Mouse (Mus musculus): ENCODE measurements around the gene Atp13a4. TPM values are rescaled to one million over a fixed set of nuclear protein-coding genes. Genes with fewer than 3 reads are reported as not detected.

Atp13a4 gene
- polyA plus RNA-seq, 1 experiment from 2014 or later, result 0.48 TPM

DNA sequence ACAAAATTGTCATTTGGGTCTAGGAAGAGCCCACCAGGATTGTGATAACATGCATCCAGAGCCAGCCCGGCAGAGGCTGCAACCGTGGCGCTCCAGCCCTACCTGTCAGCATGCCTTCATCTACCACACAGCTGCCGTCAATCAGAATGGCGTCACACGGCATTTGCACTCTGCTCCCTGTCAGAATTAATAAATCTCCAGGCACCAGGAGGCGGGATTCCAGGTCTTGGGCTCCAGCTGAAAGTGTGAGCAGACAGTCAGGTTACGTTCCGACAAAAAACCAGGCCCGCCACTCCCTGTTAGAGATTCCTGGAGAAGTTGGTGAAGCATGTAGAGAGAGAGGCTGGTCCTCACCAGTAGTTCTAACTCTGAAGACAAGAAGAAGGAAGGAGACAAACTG, 85.3 kb downstream of the Atp13a4 start:
- Histone ChIP-seq H3K36me3 (no peaks in the 10 kb centered on the region), H3K9me3 (no peaks in the 10 kb centered on the region), H3K4me1 (no peaks in the 10 kb centered on the region), H3K9ac (no peak overlapping the region), H3K27ac (no peak overlapping the region), H3K27me3 (no peaks in the 10 kb centered on the region), H3K4me3 (no peak overlapping the region), H3K4me2 (no peak overlapping the region)
- WGBS, result 51% methylated on average over 10 of the region's 10 CpGs
- no peak for ATAC-seq (ENCODE audit: insufficient number of reproducible peaks, insufficient read depth, low FRiP score, low TSS enrichment, low read depth)

DNA sequence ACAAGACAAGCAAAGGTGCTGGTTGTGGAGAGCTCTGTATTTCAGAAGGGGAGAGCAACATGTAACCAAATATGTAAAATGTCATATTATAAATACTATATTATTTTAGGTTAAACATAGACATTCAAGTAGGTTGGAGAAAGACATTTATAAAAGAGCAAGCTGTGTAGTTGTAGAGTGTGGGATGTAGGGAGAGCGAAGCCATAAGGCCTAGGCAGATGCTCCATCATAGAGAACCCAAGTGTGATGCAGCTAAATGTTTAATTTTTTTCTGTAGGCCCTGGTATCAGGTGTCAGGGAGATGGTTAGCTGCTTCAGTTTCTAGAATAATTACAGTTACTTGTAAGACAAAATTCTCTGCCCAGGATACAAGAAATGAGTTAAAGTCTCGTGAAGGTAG, 87.8 kb downstream of the Atp13a4 start:
- H3K4me2 ChIP-seq, result no peak overlapping the region
- no peaks in the 10 kb centered on the region for H3K9me3 ChIP-seq
- no peak for ATAC-seq (ENCODE audit: insufficient number of reproducible peaks, insufficient read depth, low FRiP score, low TSS enrichment, low read depth)
- no peak overlapping the region for H3K9ac ChIP-seq
- WGBS, result 88% methylated on average over 2 of the region's 2 CpGs
- H3K27me3 ChIP-seq, result no peaks in the 10 kb centered on the region
- no peaks in the 10 kb centered on the region for H3K36me3 ChIP-seq
- H3K4me1 ChIP-seq, result no peaks in the 10 kb centered on the region
- H3K27ac ChIP-seq, result no peak overlapping the region
- H3K4me3 ChIP-seq, result no peak overlapping the region

DNA sequence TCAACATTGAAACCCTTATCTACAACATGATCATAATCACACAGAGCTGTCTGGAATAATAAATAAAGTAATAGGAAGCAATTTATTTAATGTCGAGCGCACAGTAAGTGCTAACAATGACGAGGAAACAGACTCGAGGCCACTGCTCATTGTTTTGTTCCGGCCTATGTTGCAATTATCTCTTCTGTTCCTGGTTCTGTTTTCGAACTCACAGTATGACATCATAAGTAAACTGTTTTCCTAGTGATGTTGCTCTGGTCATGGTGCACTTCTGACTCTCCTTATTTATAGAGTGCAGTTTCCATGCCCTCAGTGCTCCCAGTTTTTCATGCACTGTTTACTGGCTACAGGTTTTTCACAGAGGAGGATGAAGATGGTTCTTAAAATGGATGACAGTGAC, 91.4 kb downstream of the Atp13a4 start:
- Histone ChIP-seq H3K9ac (no peak overlapping the region), H3K27me3 (no peaks in the 10 kb centered on the region), H3K9me3 (no peaks in the 10 kb centered on the region), H3K4me3 (no peak overlapping the region), H3K36me3 (no peaks in the 10 kb centered on the region), H3K27ac (no peak overlapping the region), H3K4me2 (no peak overlapping the region), H3K4me1 (no peaks in the 10 kb centered on the region)
- ATAC-seq (ENCODE audit: insufficient number of reproducible peaks, insufficient read depth, low FRiP score, low TSS enrichment, low read depth), result no peak
- WGBS, result 70% methylated on average over 6 of the region's 6 CpGs

DNA sequence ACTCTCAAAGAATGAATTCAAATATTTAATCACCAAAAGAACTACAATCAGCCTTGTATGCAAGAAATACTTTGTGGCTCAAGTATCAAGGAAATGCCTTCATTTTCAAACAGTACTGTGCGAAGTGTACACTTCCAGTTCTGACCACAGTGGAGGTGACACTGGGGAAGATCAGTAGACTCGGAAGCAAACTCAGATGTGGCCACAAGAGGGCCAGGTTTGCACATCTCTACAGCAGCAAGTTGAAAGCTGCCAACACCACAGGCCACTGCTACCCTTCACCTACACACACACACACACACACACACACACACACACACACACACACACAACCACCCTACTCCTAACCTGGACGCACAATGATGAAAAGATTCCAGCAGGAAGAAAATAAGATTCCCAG, 93.0 kb downstream of the Atp13a4 start:
- Histone ChIP-seq H3K9ac (no peak overlapping the region), H3K4me3 (no peak overlapping the region), H3K9me3 (no peaks in the 10 kb centered on the region), H3K27ac (no peak overlapping the region), H3K27me3 (no peaks in the 10 kb centered on the region), H3K4me2 (no peak overlapping the region), H3K4me1 (no peaks in the 10 kb centered on the region), H3K36me3 (no peaks in the 10 kb centered on the region)
- 50% methylated on average over 3 of the region's 3 CpGs for WGBS
- no peak for ATAC-seq (ENCODE audit: insufficient number of reproducible peaks, insufficient read depth, low FRiP score, low TSS enrichment, low read depth)

DNA sequence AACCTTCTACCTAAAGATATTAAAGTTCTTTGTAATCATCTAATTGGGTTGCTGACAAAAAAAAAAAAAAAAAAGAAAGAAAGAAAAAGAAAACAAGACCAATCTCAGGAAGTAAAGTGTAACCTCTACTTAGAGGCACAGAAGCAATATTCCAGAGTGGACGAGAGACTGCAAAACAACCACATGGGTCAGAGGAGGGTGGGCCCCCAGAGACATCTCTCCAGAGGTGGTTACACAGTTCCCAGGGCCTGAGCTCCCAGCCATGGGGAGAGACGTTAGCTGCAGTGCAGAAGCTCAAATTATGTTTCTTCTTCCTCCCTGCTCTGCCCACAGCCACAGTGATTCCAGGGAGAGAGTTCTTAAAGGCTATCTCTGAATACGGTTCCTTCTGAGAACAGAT, 102.5 kb downstream of the Atp13a4 start:
- Histone ChIP-seq H3K4me3 (no peak overlapping the region), H3K9me3 (no peaks in the 10 kb centered on the region), H3K27ac (no peak overlapping the region), H3K4me1 (no peaks in the 10 kb centered on the region), H3K36me3 (no peaks in the 10 kb centered on the region), H3K27me3 (no peaks in the 10 kb centered on the region), H3K9ac (no peak overlapping the region), H3K4me2 (no peak overlapping the region)
- 57% methylated on average over 3 of the region's 3 CpGs for WGBS
- no peak for ATAC-seq (ENCODE audit: insufficient number of reproducible peaks, insufficient read depth, low FRiP score, low TSS enrichment, low read depth)

DNA sequence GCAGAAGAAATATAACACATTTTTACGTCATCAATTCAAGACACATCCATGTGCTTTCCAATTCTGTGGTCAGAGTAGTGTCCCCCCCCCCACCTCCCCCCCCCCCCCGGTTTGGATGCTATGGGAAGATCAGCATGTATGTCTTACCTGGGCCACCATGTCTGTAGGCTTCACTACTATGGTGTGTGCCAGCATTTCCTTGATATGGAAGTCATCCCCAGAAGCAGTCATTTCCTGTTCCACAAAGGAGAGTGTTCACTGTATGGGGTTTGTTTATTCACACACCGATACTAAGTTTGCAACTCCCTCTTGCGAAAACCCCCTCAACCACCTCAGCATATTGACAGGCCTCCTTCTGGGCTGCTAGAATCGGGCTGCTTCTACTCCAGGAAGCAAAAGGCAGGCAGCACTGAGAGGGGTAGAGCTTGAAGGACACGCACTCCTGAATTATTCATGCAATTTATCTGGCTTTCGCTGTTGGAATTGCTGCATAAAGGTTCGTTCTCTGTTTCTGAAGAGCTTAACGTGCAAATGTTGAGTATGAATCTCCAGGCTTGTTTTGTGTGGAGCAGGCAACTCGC, 103.2 kb downstream of the Atp13a4 start:
- H3K36me3 ChIP-seq, result no peaks in the 10 kb centered on the region
- H3K9me3 ChIP-seq, result no peaks in the 10 kb centered on the region
- H3K27ac ChIP-seq, result no peak overlapping the region
- ATAC-seq (ENCODE audit: insufficient number of reproducible peaks, insufficient read depth, low FRiP score, low TSS enrichment, low read depth), result no peak
- H3K4me2 ChIP-seq, result no peak overlapping the region
- H3K27me3 ChIP-seq, result no peaks in the 10 kb centered on the region
- H3K4me3 ChIP-seq, result no peak overlapping the region
- 74% methylated on average over 9 of the region's 10 CpGs for WGBS
- no peak overlapping the region for H3K9ac ChIP-seq
- H3K4me1 ChIP-seq, result no peaks in the 10 kb centered on the region

DNA sequence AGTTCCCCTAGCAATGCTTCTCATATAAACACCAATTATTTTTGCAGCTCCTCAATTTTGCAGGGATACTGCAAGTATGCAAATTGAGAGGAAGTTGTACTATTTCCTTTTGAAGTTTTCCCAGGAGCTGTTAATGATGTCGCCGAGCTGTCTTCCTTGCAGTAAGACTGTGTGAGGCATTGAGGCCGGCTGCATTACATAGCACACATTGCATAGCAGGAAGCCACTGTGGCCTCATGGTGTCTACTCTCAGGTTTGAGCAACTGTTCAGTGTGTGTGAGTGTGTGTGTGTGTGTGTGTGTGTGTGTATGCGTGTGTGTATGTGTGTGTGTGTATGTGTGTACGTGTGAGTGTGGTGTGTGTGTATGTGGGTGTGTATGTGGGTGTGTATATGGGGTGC, 106.6 kb downstream of the Atp13a4 start:
- no peak overlapping the region for H3K27ac ChIP-seq
- H3K36me3 ChIP-seq, result no peaks in the 10 kb centered on the region
- peaks cover 9% of the 10 kb centered on the region; the same call in 1 of the 2 replicates for H3K4me1 ChIP-seq
- H3K9ac ChIP-seq, result no peak overlapping the region
- no peak for ATAC-seq (ENCODE audit: insufficient number of reproducible peaks, insufficient read depth, low FRiP score, low TSS enrichment, low read depth)
- H3K27me3 ChIP-seq, result no peaks in the 10 kb centered on the region
- 73% methylated on average over 5 of the region's 5 CpGs for WGBS
- no peaks in the 10 kb centered on the region for H3K9me3 ChIP-seq
- no peak overlapping the region for H3K4me3 ChIP-seq
- H3K4me2 ChIP-seq, result no peak overlapping the region

DNA sequence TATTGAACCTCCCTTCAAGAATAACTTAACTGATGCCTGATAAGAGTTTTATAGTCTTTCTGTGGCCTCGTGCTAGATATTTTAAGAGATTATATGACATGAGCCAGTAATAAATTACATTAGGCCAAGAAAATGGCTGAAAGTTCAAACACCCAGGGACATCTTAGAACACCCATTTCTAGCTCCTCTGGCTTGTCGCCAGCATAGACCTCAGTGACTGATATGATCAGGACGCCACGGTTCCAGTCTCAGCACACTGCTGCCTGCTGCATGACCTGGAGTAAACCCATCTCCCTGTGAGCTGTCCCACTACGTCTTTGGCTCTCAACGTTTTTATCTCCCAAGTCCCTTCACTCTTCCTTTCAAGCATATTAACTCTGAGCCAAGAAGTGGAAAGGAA, 108.9 kb downstream of the Atp13a4 start:
- H3K4me1 ChIP-seq, result peaks cover 9% of the 10 kb centered on the region; the same call in 1 of the 2 replicates
- 67% methylated on average over 6 of the region's 6 CpGs for WGBS
- ATAC-seq (ENCODE audit: insufficient number of reproducible peaks, insufficient read depth, low FRiP score, low TSS enrichment, low read depth), result no peak
- no peak overlapping the region for H3K4me2 ChIP-seq
- H3K27me3 ChIP-seq, result no peaks in the 10 kb centered on the region
- no peak overlapping the region for H3K27ac ChIP-seq
- no peak overlapping the region for H3K9ac ChIP-seq
- no peaks in the 10 kb centered on the region for H3K9me3 ChIP-seq
- H3K36me3 ChIP-seq, result no peaks in the 10 kb centered on the region
- no peak overlapping the region for H3K4me3 ChIP-seq

DNA sequence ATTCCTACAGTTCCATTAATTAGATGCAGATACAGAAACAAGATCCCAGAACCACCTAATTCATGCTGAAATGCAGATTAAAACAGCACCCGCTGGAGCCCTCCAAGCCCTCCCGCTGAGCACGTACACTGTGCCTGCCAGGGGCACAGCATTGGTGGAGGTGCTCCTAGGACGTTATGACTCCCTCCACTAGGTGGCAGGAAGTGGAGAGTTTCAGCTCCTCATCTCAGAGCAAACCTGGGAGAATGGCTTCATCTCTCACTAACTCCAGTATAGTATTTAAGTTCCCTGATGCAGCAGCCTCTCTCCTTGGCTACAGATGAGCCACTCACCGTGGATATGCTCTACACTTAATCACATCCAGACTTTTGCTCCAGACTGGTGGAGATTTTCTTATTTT, 110.0 kb downstream of the Atp13a4 start:
- no peaks in the 10 kb centered on the region for H3K27me3 ChIP-seq
- H3K4me1 ChIP-seq, result peaks cover 9% of the 10 kb centered on the region; the same call in 1 of the 2 replicates
- H3K4me3 ChIP-seq, result no peak overlapping the region
- no peaks in the 10 kb centered on the region for H3K36me3 ChIP-seq
- ATAC-seq (ENCODE audit: insufficient number of reproducible peaks, insufficient read depth, low FRiP score, low TSS enrichment, low read depth), result no peak
- WGBS, result 10% methylated on average over 5 of the region's 5 CpGs
- no peak overlapping the region for H3K9ac ChIP-seq
- no peaks in the 10 kb centered on the region for H3K9me3 ChIP-seq
- no peak overlapping the region for H3K27ac ChIP-seq
- H3K4me2 ChIP-seq, result no peak overlapping the region

DNA sequence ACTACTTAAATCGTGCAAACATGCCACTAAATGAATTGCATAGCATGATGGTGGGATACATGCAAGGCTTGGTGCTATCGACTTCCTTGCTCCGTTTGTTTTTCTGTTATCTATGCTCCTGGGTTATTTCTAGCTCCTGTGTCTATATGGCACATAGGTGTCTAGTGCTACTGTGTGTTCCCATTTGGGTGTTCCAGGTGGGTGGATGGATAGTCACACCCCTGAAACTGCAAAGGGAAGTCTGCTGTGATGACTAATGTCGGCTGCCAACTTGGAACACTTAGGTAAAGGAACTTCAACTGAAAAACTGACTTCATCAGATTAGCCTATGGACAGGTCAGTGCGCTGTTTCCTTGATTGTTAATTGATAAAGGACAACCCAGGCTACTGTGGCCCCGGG, 129.8 kb downstream of the Atp13a4 start:
- ATAC-seq (ENCODE audit: insufficient number of reproducible peaks, insufficient read depth, low FRiP score, low TSS enrichment, low read depth), result no peak
- H3K27me3 ChIP-seq, result no peaks in the 10 kb centered on the region
- H3K4me3 ChIP-seq, result no peak overlapping the region
- H3K36me3 ChIP-seq, result no peaks in the 10 kb centered on the region
- no peak overlapping the region for H3K9ac ChIP-seq
- no peak overlapping the region for H3K27ac ChIP-seq
- 89% methylated on average over 6 of the region's 6 CpGs for WGBS
- no peak overlapping the region for H3K4me2 ChIP-seq
- no peaks in the 10 kb centered on the region for H3K4me1 ChIP-seq
- no peaks in the 10 kb centered on the region for H3K9me3 ChIP-seq

DNA sequence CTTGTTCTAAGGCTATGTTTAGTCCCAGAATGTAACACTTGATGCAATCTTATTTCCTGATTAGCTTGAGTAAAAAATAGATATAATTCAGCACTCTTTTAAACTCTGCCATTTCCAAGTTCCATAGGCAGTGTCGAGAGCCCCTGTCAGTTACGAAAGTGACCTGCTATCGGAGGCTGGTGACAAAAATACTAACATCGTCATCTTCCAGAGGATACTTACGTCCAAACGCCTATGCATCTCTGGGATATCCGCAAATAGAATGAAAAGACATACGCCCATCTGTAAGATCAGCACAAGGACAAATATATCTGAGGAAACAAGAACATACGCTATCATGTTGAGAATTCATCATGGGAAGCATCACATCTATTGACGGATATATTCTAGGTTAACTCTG, 137.3 kb downstream of the Atp13a4 start:
- H3K9ac ChIP-seq, result no peak overlapping the region
- no peaks in the 10 kb centered on the region for H3K27me3 ChIP-seq
- no peak for ATAC-seq (ENCODE audit: insufficient number of reproducible peaks, insufficient read depth, low FRiP score, low TSS enrichment, low read depth)
- no peaks in the 10 kb centered on the region for H3K36me3 ChIP-seq
- no peak overlapping the region for H3K27ac ChIP-seq
- WGBS, result 92% methylated on average over 10 of the region's 10 CpGs
- H3K9me3 ChIP-seq, result no peaks in the 10 kb centered on the region
- H3K4me3 ChIP-seq, result no peak overlapping the region
- no peaks in the 10 kb centered on the region for H3K4me1 ChIP-seq
- H3K4me2 ChIP-seq, result no peak overlapping the region

DNA sequence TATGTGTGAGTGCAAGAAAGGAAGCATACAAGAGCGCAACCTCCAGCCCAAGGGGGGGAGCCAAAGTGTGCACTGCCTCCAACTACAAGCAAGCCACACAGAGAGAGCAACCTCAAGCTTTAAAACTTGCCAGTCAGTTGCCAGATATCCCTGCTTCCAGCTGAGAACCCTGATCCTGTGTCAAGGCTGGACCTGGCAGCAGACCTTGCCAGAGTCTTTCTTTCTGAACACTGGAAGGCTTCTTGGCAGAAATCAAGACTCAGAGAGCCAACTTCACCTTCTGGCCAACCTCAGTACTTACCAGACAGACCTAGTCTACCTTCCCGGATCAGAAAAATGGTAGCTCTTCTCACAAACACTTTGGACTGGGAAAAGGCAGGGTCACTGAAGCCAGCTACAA, 145.6 kb downstream of the Atp13a4 start:
- WGBS, result 85% methylated on average over 2 of the region's 2 CpGs
- no peak overlapping the region for H3K9ac ChIP-seq
- ATAC-seq (ENCODE audit: insufficient number of reproducible peaks, insufficient read depth, low FRiP score, low TSS enrichment, low read depth), result no peak

DNA sequence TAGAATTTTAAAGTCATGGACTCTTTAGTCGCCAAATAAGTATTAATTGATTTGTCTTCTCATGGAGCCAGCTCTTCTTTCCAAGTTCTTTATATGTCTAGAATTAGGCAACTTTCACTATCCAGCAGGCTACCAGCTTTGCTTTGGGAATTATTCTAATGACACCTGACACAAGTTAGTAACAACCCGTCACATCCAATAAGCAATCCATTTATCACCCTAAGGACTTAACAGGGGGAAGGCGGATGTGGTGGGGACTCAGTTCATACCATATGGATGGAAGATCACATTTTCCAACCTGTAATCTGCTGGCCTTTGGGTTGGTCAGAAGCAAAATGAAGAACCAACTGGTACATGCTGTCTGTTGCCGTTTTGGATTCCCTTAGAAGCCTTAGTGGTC, 159.9 kb downstream of the Atp13a4 start:
- Histone ChIP-seq H3K36me3 (no peaks in the 10 kb centered on the region), H3K27me3 (no peaks in the 10 kb centered on the region), H3K9me3 (no peaks in the 10 kb centered on the region), H3K9ac (no peak overlapping the region), H3K4me3 (no peak overlapping the region), H3K4me1 (peaks cover 5% of the 10 kb centered on the region; the same call in 1 of the 2 replicates), H3K4me2 (no peak overlapping the region), H3K27ac (no peak overlapping the region)
- ATAC-seq (ENCODE audit: insufficient number of reproducible peaks, insufficient read depth, low FRiP score, low TSS enrichment, low read depth), result no peak
- 79% methylated on average over 4 of the region's 4 CpGs for WGBS

More for the DNA sequence above, 145.6 kb downstream of the Atp13a4 start:
- H3K9me3 ChIP-seq, result no peaks in the 10 kb centered on the region
- no peak overlapping the region for H3K27ac ChIP-seq
- no peaks in the 10 kb centered on the region for H3K27me3 ChIP-seq
- H3K4me3 ChIP-seq, result no peak overlapping the region
- no peaks in the 10 kb centered on the region for H3K4me1 ChIP-seq
- no peaks in the 10 kb centered on the region for H3K36me3 ChIP-seq
- H3K4me2 ChIP-seq, result no peak overlapping the region

Data from embryonic facial prominence, embryonic 13.5 days (tissue).